Mouse (Mus musculus) brain, embryonic 14.5 days (tissue): Measurements from ENCODE around the gene Dnajb5.

Experiments used
- CTCF ChIP-seq: fragments of 200-500 bp; IDR thresholded peaks from 2 replicates; pipeline ENCODE4 v1.5.1; 2012; ENCODE audit warnings: inconsistent platforms, mild to moderate bottlenecking, moderate library complexity, borderline replicate concordance; ENCODE audit not compliant: insufficient read depth, insufficient read length; ENCODE audit errors: extremely low read depth
- POLR2A ChIP-seq: fragments of 200-500 bp; IDR thresholded peaks from 2 replicates; pipeline ENCODE4 v1.6.1; 2012; ENCODE audit warnings: mild to moderate bottlenecking, inconsistent platforms, borderline replicate concordance; ENCODE audit not compliant: poor library complexity, insufficient read depth, insufficient read length, severe bottlenecking; ENCODE audit errors: extremely low read depth

GRCm38 (mm10) chr4:42913391-42913790 lies 36.2 kb upstream of the Dnajb5 start:
- no peak for TF ChIP-seq CTCF
- no peak for TF ChIP-seq POLR2A
